ENCODE assay signal across 9 mouse cellular contexts in genomic region chr2:30829315-30829714, GRCm38 (mm10). TPM values are rescaled to one million over a fixed set of nuclear protein-coding genes. Genes with fewer than 3 reads are reported as not detected.
DNase-seq lines count a peak whose midpoint lies in the region; ATAC-seq and TF ChIP-seq lines count a peak whose summit lies in the region.
"Had no signal": no experiment of that assay in that cellular context is flagged by ENCODE, and none has a peak within 500 bp of the region (broad histone marks: within the 10 kb centered on the region; RNA-seq: fewer than 3 reads in every experiment).

No protein-coding gene starts in this region.

- WGBS in lung, embryonic 14.5 days: 45% methylated on average over 5 of the region's 5 CpGs

- peaks cover 24% of the 10 kb centered on the region for H3K36me3 ChIP-seq in lung, embryonic 14.5 days (ENCODE audit: insufficient read depth)

- peak; percentile 71 for DNase-seq in embryo, embryonic 10.5 days (ENCODE audit: low spot score)
- no peak for DNase-seq in embryo, embryonic 9.5 days (ENCODE audit: extremely low spot score)
- peak; percentile 64 for DNase-seq in lung, embryonic 14.5 days
- no peak for DNase-seq in lung, postnatal 14 days
- peak; percentile 32 to 39 for DNase-seq in spleen, postnatal 36 days (ENCODE audit: low spot score in 2 of 2)
- no peak for DNase-seq in yolk sac, embryonic 10.5 days (ENCODE audit: low spot score)
- no peak for DNase-seq in urinary bladder, postnatal 10 days (ENCODE audit: low spot score)

- peak; percentile 67 for TF ChIP-seq CTCF in lung, embryonic 14.5 days (IDR thresholded peaks at IDR 0.05; ENCODE audit: low read depth)

- no peak overlapping the region for H3K27ac ChIP-seq in lung, embryonic 14.5 days (ENCODE audit: low read depth)

- H3K9ac ChIP-seq in lung, embryonic 14.5 days: no peak overlapping the region

- no peaks in the 10 kb centered on the region for H3K9me3 ChIP-seq in lung, embryonic 14.5 days (ENCODE audit: low read depth, low read length)

- H3K27me3 ChIP-seq in lung, embryonic 14.5 days (ENCODE audit: insufficient read depth, low read length): no peaks in the 10 kb centered on the region

- H3K4me1 ChIP-seq in lung, embryonic 14.5 days (ENCODE audit: insufficient read depth): peaks cover 8% of the 10 kb centered on the region; the same call in 1 of the 2 replicates

- H3K4me2 ChIP-seq in lung, embryonic 14.5 days: no peak overlapping the region

- no peak overlapping the region for H3K4me3 ChIP-seq in lung, embryonic 14.5 days (ENCODE audit: low read depth, low read length)

- ATAC-seq in lung, embryonic 14.5 days (ENCODE audit: insufficient read depth): no peak
- ATAC-seq in erythroid progenitor cell, adult 5-6 weeks (replicated peaks; ENCODE audit: low FRiP score, poor library complexity, severe bottlenecking): peak; percentile 36

RNA-seq across cellular contexts. Expression of gene Asb6, which starts 0.8 kb away (rescaled TPM):
- polyA plus RNA-seq in lung, embryonic 14.5 days (2014; fragmentation: Nextera tagmentation; extraction: Ambion mirVana): 32.1 and 34.5 TPM in 2 replicates
- total RNA-seq in erythroid progenitor cell, adult 5-6 weeks (2015; ENCODE audit: low replicate concordance): 39.8 and 43.6 TPM in 2 replicates
- 61.4 and 62.3 TPM in 2 replicates for total RNA-seq in erythroid progenitor cell, adult 5-6 weeks (2017; ENCODE audit: low replicate concordance)

RNA-seq across cellular contexts. Expression of gene Prrx2, which starts 5.5 kb away (rescaled TPM):
- polyA plus RNA-seq in lung, embryonic 14.5 days (2014; fragmentation: Nextera tagmentation; extraction: Ambion mirVana): 15.7 and 15.9 TPM in 2 replicates
- not detected in 2 replicates for total RNA-seq in erythroid progenitor cell, adult 5-6 weeks (2015; ENCODE audit: low replicate concordance)
- total RNA-seq in erythroid progenitor cell, adult 5-6 weeks (2017; ENCODE audit: low replicate concordance): 0.77 TPM in 1 of 2 replicates, not detected in the other
- total RNA-seq: hematopoietic stem cell, adult 5-6 weeks had no signal

RNA-seq across cellular contexts. Expression of gene Ntmt1, which starts 21.7 kb away (rescaled TPM):
- 88.3 and 96.0 TPM in 2 replicates for polyA plus RNA-seq in lung, embryonic 14.5 days (2014; fragmentation: Nextera tagmentation; extraction: Ambion mirVana)
- 1.7 and 2.2 TPM in 2 replicates for total RNA-seq in erythroid progenitor cell, adult 5-6 weeks (2015; ENCODE audit: low replicate concordance)
- 4.0 TPM in 1 of 2 replicates, not detected in the other for total RNA-seq in erythroid progenitor cell, adult 5-6 weeks (2017; ENCODE audit: low replicate concordance)

RNA-seq across cellular contexts. Expression of gene 1700001O22Rik, which starts 25.9 kb away (rescaled TPM):
- 3.9 and 4.3 TPM in 2 replicates for polyA plus RNA-seq in lung, embryonic 14.5 days (2014; fragmentation: Nextera tagmentation; extraction: Ambion mirVana)
- not detected in 2 replicates for total RNA-seq in erythroid progenitor cell, adult 5-6 weeks (2015; ENCODE audit: low replicate concordance)
- total RNA-seq in erythroid progenitor cell, adult 5-6 weeks (2017; ENCODE audit: low replicate concordance): not detected in 2 replicates

Comparison
In these comparisons a context has a peak if more than half of its experiments do, and no peak if none do; other contexts are left out.
1. DNase-seq: peak in embryo, embryonic 10.5 days (single experiment), lung, embryonic 14.5 days (single experiment) and spleen, postnatal 36 days (2 of 2); none in embryo, embryonic 9.5 days (single experiment), lung, postnatal 14 days (single experiment), yolk sac, embryonic 10.5 days (single experiment) and urinary bladder, postnatal 10 days (single experiment).